ENCODE assay signal across 13 mouse cellular contexts in genomic region chr7:67878226-67878625, GRCm38 (mm10).
"Had no signal": no experiment of that assay in that cellular context is flagged by ENCODE, and none has a peak within 500 bp of the region (broad histone marks: within the 10 kb centered on the region; RNA-seq: fewer than 3 reads in every experiment).

No protein-coding gene starts in this region.

- ATAC-seq: inflammation-experienced regulatory T-cells, adult 6 months; intestine, postnatal 0 days; liver, embryonic 12.5 days; midbrain, embryonic 15.5 days had no signal

- H3K36me3 ChIP-seq: limb, embryonic 10.5 days; liver, embryonic 12.5 days; lung, embryonic 15.5 days; midbrain, embryonic 15.5 days had no signal

- H3K9ac ChIP-seq: liver, embryonic 12.5 days; lung, embryonic 15.5 days; midbrain, embryonic 15.5 days had no signal

- H3K4me1 ChIP-seq: liver, embryonic 12.5 days; lung, embryonic 15.5 days; midbrain, embryonic 15.5 days had no signal

- DNase-seq: kidney, adult 8-10 months; kidney, postnatal 4 days; right cerebral cortex, postnatal 14 days; thymus, postnatal 4 days had no signal

- H3K9me3 ChIP-seq: limb, embryonic 10.5 days; liver, embryonic 12.5 days; lung, embryonic 15.5 days; midbrain, embryonic 15.5 days had no signal

- H3K27me3 ChIP-seq: liver, embryonic 12.5 days; lung, embryonic 15.5 days; midbrain, embryonic 15.5 days had no signal

- H3K4me3 ChIP-seq: left cerebral cortex, adult 2 months; limb, embryonic 10.5 days; liver, embryonic 12.5 days; lung, embryonic 15.5 days; midbrain, embryonic 15.5 days had no signal

- H3K4me2 ChIP-seq: liver, embryonic 12.5 days; lung, embryonic 15.5 days; midbrain, embryonic 11.5 days; midbrain, embryonic 15.5 days had no signal

- H3K27ac ChIP-seq: left cerebral cortex, adult 2 months; limb, embryonic 10.5 days; liver, embryonic 12.5 days; lung, embryonic 15.5 days; midbrain, embryonic 15.5 days; stomach, postnatal 0 days had no signal
